Mouse (Mus musculus) testis, adult 2 months (tissue): ENCODE measurements around the gene Birc6. TPM values are rescaled to one million over a fixed set of nuclear protein-coding genes. Genes with fewer than 3 reads are reported as not detected.
A peak's percentile ranks its signal among the peaks of the same experiment; 100 is the strongest.

Experiments
- H3K27ac ChIP-seq: fragments of 200-500 bp; 2 replicates; pipeline ENCODE4 v1.5.1; 2012; ENCODE audit warnings: low read depth, low read length; ENCODE audit not compliant: control insufficient read depth, insufficient read depth
- H3K27me3 ChIP-seq: fragments of 200-500 bp; 2 replicates; pipeline ENCODE4 v1.6.1; 2012; ENCODE audit warnings: mild to moderate bottlenecking, low read length, moderate library complexity; ENCODE audit not compliant: control insufficient read depth, insufficient read depth
- H3K36me3 ChIP-seq: fragments of 200-500 bp; 2 replicates; pipeline ENCODE4 v1.6.1; 2012; ENCODE audit warnings: mild to moderate bottlenecking, low read length; ENCODE audit not compliant: control insufficient read depth, insufficient read depth
- H3K4me1 ChIP-seq: fragments of 200-500 bp; 2 replicates; pipeline ENCODE4 v1.6.1; 2012; ENCODE audit warnings: low read length; ENCODE audit not compliant: control insufficient read depth, insufficient read depth
- H3K4me3 ChIP-seq: fragments of 200-500 bp; 2 replicates; pipeline ENCODE4 v1.5.1; 2012; ENCODE audit warnings: low read depth, mild to moderate bottlenecking, low read length, moderate library complexity, mixed read lengths; ENCODE audit not compliant: control insufficient read depth
- CTCF ChIP-seq: fragments of 200-500 bp; IDR thresholded peaks from 2 replicates; pipeline ENCODE4 v1.5.1; 2012; ENCODE audit warnings: low read depth, mild to moderate bottlenecking, inconsistent platforms, low read length, moderate library complexity; ENCODE audit not compliant: control insufficient read depth, insufficient read depth, insufficient replicate concordance
- POLR2A ChIP-seq: fragments of 200-500 bp; IDR thresholded peaks from 2 replicates; pipeline ENCODE4 v1.6.1; 2012; ENCODE audit warnings: low read depth, mild to moderate bottlenecking, inconsistent platforms, low read length, moderate library complexity; ENCODE audit not compliant: control insufficient read depth
- polyA plus RNA-seq: library from polyadenylated mRNA; depleted of rRNA; stranded (reverse); fragments of >200 nt; gene quantifications from 2 replicates; pipeline ENCODE4 v1.2.3, GENCODE M21; 2012

Birc6 gene
- polyA plus RNA-seq, 1 experiment = 26.3 TPM

DNA sequence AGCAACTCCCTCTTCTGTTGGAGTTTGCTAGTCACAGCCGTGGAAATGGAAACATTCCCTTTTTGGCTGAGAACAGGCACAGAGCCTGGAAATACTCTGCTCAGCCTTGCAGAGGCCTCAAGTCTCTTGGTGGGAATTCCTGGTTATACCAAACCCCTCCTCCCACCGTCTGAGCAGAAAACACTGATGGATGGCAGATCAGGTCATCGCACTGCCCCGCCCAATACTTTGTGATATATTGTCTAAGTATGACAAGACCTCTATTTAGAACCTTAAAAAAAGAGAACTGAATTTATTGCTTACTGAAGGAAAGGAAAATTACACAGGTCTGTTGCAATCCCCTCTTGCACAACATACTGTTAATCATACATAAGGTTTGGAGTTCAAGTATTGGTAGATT is 182.6 kb downstream of the Birc6 start:
- H3K4me1 ChIP-seq = no peaks in the 10 kb centered on the region
- no peak overlapping the region for H3K4me3 ChIP-seq
- H3K27ac ChIP-seq = no peak overlapping the region
- no peaks in the 10 kb centered on the region for H3K27me3 ChIP-seq
- H3K36me3 ChIP-seq = no peaks in the 10 kb centered on the region
- no peak for TF ChIP-seq POLR2A
- TF ChIP-seq CTCF = no peak

DNA sequence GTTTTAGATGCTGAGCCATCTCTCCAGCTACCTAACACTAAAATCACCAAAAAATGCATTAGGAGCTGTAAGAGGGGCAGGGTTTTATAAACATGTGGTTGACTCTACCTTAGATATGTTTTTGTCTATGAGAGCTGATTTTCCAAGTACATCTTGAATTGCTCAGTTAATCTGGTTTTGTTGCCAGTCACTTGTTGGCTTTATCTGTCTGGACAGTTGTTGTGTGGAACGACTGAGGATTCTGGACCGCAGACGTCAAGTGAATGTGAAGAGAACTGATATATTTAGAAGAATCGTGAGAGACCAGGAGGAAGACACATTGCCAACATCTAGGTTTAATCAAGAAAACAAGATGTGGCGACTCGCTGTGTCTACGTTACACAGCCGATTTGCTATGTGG is 183.5 kb downstream of the Birc6 start:
- H3K27me3 ChIP-seq = no peaks in the 10 kb centered on the region
- no peak overlapping the region for H3K4me3 ChIP-seq
- H3K27ac ChIP-seq = no peak overlapping the region
- no peaks in the 10 kb centered on the region for H3K4me1 ChIP-seq
- H3K36me3 ChIP-seq = no peaks in the 10 kb centered on the region
- no peak for TF ChIP-seq POLR2A
- no peak for TF ChIP-seq CTCF

GRCm38 (mm10) chr17:74715128-74715527 is 187.0 kb downstream of the Birc6 start:
- TF ChIP-seq POLR2A (no peak), CTCF (no peak)
- Histone ChIP-seq H3K27me3 (no peaks in the 10 kb centered on the region), H3K36me3 (no peaks in the 10 kb centered on the region)

GRCm38 (mm10) chr17:74715724-74716123 is 187.6 kb downstream of the Birc6 start:
- Histone ChIP-seq H3K27ac (no peak overlapping the region), H3K36me3 (no peaks in the 10 kb centered on the region), H3K4me1 (no peaks in the 10 kb centered on the region), H3K27me3 (no peaks in the 10 kb centered on the region), H3K4me3 (no peak overlapping the region)
- TF ChIP-seq CTCF = no peak

More at GRCm38 (mm10) chr17:74715128-74715527, 187.0 kb downstream of the Birc6 start:
- Histone ChIP-seq H3K4me1 (no peaks in the 10 kb centered on the region), H3K27ac (no peak overlapping the region), H3K4me3 (no peak overlapping the region)

DNA sequence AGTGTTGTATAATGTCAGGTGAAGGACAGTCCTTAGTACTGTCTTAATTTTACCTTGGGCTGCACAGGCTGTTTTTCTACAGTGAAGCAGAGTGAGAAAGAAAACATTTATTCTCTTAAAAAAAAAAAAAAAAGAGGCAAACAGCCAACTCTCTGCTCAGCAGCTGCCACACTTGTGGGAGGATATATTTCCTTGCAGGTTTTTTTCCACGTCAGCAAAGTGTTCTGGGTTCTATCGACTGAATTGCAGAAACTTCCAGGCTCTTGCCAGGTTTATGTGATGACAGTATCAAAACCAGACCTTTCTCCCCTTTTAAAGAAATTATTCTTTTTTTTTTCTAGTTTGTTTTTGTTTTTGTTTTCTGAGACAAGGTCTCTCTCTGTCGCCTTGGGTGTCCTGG is 188.5 kb downstream of the Birc6 start:
- Histone ChIP-seq H3K36me3 (no peaks in the 10 kb centered on the region), H3K4me3 (peak overlapping the region; percentile 85), H3K27ac (no peak overlapping the region), H3K4me1 (no peaks in the 10 kb centered on the region), H3K27me3 (no peaks in the 10 kb centered on the region)
- TF ChIP-seq CTCF (no peak), POLR2A (no peak)

- Histone ChIP-seq H3K27me3 (no peaks in the 10 kb centered on the region), H3K4me1 (no peaks in the 10 kb centered on the region), H3K4me3 (peak overlapping the region; percentile 85), H3K27ac (peak overlapping the region; percentile 33), H3K36me3 (no peaks in the 10 kb centered on the region)
- TF ChIP-seq CTCF (no peak), POLR2A (no peak)
Observed at GRCm38 (mm10) chr17:74717091-74717617, 189.1 kb downstream of the Birc6 start.

DNA sequence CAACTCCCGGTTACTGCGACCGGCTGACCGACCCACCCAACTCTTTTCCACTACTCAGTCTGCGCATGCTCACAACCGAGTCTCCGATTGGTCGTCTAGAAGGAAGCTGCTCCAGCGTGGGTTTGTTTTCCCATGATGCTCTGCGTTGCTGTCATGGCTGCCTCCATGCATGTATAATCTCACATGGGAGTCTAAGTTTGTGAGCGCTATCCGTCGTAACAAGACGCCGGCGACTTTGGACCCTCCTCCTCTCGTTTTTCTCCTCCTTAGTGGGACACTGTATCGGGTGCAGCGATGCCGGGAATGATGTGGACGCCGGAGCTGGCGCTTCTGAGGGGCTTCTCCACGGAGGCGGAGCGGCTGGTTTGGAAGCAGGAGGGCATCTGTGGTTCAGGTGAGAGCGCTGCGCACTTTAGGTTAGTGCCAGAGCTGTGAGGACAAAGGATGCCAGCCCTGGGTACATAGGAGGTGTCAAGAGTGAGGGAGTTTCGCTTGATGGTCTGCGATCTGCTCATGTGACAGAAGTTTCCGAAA is 189.6 kb downstream of the Birc6 start, which contains the start of gene Ttc27:
Gene Ttc27 (plus strand): TSS at position 115 of the 534 bp plus-strand sequence.
- Histone ChIP-seq H3K27ac (peak within 1 kb of the TSS; percentile 33), H3K4me3 (peak within 1 kb of the TSS; percentile 85), H3K4me1 (no peaks in the 10 kb centered on the region), H3K36me3 (no peaks in the 10 kb centered on the region), H3K27me3 (no peaks in the 10 kb centered on the region)
- TF ChIP-seq CTCF (no peak), POLR2A (peak; percentile 91)

DNA sequence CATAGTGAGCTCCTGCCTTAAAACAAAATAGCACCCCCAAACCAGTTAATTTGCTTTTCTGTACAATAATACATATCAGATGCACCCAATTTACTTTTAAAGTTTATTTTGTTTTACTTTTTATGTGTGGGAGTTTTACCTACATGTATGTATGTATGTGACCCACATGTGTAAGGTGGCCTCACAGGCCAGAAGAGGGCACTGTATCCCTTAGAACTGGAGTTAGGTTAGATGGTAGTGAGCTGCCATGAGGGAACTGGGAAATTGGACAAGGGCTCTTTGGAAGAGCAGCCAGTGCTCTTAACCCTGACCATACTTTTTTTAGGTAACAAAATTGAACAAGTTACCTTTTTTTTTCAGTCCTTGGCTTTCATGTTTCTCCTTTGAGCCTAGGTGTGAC is 204.8 kb downstream of the Birc6 start:
- H3K4me1 ChIP-seq = no peaks in the 10 kb centered on the region

More for the DNA sequence above, 204.8 kb downstream of the Birc6 start:
- H3K36me3 ChIP-seq = peaks cover 1% of the 10 kb centered on the region; the same call in 1 of the 2 replicates
- no peaks in the 10 kb centered on the region for H3K27me3 ChIP-seq
- TF ChIP-seq CTCF = no peak
- no peak for TF ChIP-seq POLR2A
- no peak overlapping the region for H3K27ac ChIP-seq
- no peak overlapping the region for H3K4me3 ChIP-seq
